In genomic region chr7:98361063-98361652, GRCm38 (mm10) we compare ENCODE assay signal across 8 mouse cellular contexts. TPM values are rescaled to one million over a fixed set of nuclear protein-coding genes. Genes with fewer than 3 reads are reported as not detected.
A peak's percentile ranks its signal among the peaks of the same experiment; 100 is the strongest.
DNase-seq lines count a peak whose midpoint lies in the region; ATAC-seq lines count a peak whose summit lies in the region.

Gene Tsku (minus strand): TSS chr7:98361328.

- H3K4me2 ChIP-seq in hindbrain, embryonic 15.5 days: peak within 1 kb of the TSS; percentile 96

- H3K27me3 ChIP-seq in hindbrain, embryonic 15.5 days: no peaks in the 10 kb centered on the region

- H3K36me3 ChIP-seq in hindbrain, embryonic 15.5 days: no peaks in the 10 kb centered on the region

- peak; percentile 6 for DNase-seq in T-cell, adult 2 months (ENCODE audit: low spot score)
- DNase-seq in cerebellum, postnatal 36 days: peak; percentile 54 to 68
- DNase-seq in gastrocnemius, adult 18-20 months (ENCODE audit: low spot score): peak; percentile 90
- DNase-seq in left cerebral cortex, adult 18-20 months (ENCODE audit: low spot score in 2 of 2): peak; percentile 73 to 80
- peak; percentile 89 for DNase-seq in lung, postnatal 36 days
- DNase-seq in right cerebral cortex, adult 2 months (ENCODE audit: low spot score in 2 of 2): peak; percentile 78 to 82
- DNase-seq in urinary bladder, postnatal 36 days (ENCODE audit: low spot score in 2 of 2): peak; percentile 90 to 92

- H3K4me1 ChIP-seq in hindbrain, embryonic 15.5 days (replicated peaks): peaks cover 47% of the 10 kb centered on the region

- H3K4me3 ChIP-seq in hindbrain, embryonic 15.5 days: peak within 1 kb of the TSS; percentile 87

- H3K27ac ChIP-seq in hindbrain, embryonic 15.5 days (replicated peaks): peak within 1 kb of the TSS; percentile 87

- peak; percentile 88 for ATAC-seq in hindbrain, embryonic 15.5 days (ENCODE audit: low FRiP score, low read depth)

- peak within 1 kb of the TSS; percentile 81 for H3K9ac ChIP-seq in hindbrain, embryonic 15.5 days

- no peaks in the 10 kb centered on the region for H3K9me3 ChIP-seq in hindbrain, embryonic 15.5 days

- WGBS in hindbrain, embryonic 15.5 days: under 1% methylated on average over 48 of the region's 52 CpGs

RNA-seq across cellular contexts. Expression of gene Tsku, which starts in this region (rescaled TPM):
- 1 to 10 TPM; 1.1 to 1.7 TPM for total RNA-seq in gastrocnemius, adult 18-20 months (2021)
- polyA plus RNA-seq in hindbrain, embryonic 15.5 days (2015; fragmentation: Nextera tagmentation; extraction: Ambion mirVana): 8.9 and 9.3 TPM in 2 replicates
- total RNA-seq in left cerebral cortex, adult 18-20 months (2021): 1 to 10 TPM; 2.1 to 3.1 TPM

Comparison
In these comparisons a context has a peak if more than half of its experiments do, and no peak if none do; other contexts are left out.
1. Peak in every context shown above with its lines: DNase-seq, ATAC-seq, H3K4me3 ChIP-seq and H3K27ac ChIP-seq.
2. DNase-seq: peak in every context shown above with its lines; median percentile 91 in urinary bladder, postnatal 36 days; 90 in gastrocnemius, adult 18-20 months; 89 in lung, postnatal 36 days; 80 in right cerebral cortex, adult 2 months; 76 in left cerebral cortex, adult 18-20 months; 61 in cerebellum, postnatal 36 days; 6 in T-cell, adult 2 months.